ENCODE assay signal across 8 mouse cellular contexts in the genomic region with DNA sequence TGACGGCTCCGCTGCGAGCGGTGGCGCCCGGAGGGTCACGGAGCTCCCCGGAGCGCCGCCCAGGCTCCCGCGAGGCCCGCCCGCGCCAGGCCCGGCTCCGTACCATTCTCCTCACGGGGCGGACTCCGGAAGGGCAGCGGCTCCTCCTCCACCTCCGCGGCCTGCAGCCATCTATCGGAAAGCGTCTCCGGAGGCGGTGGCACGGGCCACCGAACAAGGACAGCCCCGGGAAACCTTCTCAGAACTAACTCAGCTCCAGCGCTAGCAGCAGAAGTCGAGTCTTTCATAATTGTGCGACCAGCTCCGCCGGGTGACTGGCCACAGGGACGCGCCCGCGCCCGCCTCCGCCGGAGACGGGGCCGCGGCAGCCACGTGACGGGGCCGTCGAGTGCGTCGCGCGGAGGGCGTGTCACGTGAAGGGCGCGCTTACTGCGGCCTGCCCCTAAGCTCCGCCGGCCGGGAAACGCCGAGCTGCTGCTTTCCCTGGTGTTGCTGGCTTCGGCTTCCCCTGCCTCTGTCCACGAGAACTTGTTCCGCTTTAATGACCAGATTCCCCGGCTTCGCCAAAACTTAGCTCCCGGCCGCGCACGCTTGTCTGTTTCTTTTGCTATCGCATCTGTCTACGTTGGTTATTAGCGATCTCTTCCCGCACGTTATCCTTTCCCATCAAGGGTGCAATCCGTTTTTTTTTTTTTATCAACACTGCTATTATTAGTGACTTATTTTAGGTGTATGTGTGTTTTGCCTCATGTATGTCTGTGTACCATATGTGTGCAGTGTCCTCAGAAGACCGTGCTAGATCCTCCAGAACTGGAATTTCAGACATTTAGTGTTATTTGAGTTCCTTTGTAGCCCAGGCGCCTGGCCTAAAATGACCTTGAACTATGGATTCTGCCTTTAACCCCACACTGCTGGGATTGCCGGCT. TPM values are rescaled to one million over a fixed set of nuclear protein-coding genes. Genes with fewer than 3 reads are reported as not detected.
DNase-seq lines count a peak whose midpoint lies in the region; ATAC-seq lines count a peak whose summit lies in the region.

A gene (minus strand): TSS at position 360 of the 926 bp plus-strand sequence.

- peak; percentile 95 to 98 for DNase-seq in adrenal gland, adult (ENCODE audit: inconsistent age in 2 of 2, low spot score in 1 of 2)
- peak; percentile 95 for DNase-seq in embryo, embryonic 10.5 days (ENCODE audit: low spot score)
- DNase-seq in gastrocnemius, postnatal 14 days: peak; percentile 94
- peak; percentile 89 to 97 for DNase-seq in left cerebral cortex, postnatal 10 days (ENCODE audit: extremely low spot score in 1 of 2, low spot score in 2 of 2)
- DNase-seq in right cerebral cortex, postnatal 25 days: peak; percentile 96
- peak; percentile 90 to 92 for DNase-seq in urinary bladder, postnatal 4 days (ENCODE audit: low spot score in 2 of 2)

- ATAC-seq in inflammation-experienced regulatory T-cells, adult 6 months: peak; percentile 93
- ATAC-seq in megakaryocyte-erythroid progenitor cell, adult 5-6 weeks (replicated peaks; ENCODE audit: low FRiP score, low TSS enrichment, poor library complexity, severe bottlenecking): peak; percentile 89

- intact Hi-C loops in gastrocnemius, postnatal 14 days (cut with DNase I; ENCODE audit: low total_unique reads): no loop called here
- intact Hi-C loops in left cerebral cortex, postnatal 10 days (cut with DNase I): loop anchor here (2.0 kb wide), 1 partner anchor 57 kb away; a partner anchor contains a TSS

RNA-seq across cellular contexts. Expression of the gene that starts here (rescaled TPM):
- total RNA-seq in gastrocnemius, postnatal 14 days (2021): 10 to 100 TPM; 22.1 to 24.2 TPM
- 10 to 100 TPM; 53.3 to 83.4 (median 56.1) TPM for polyA plus RNA-seq in inflammation-experienced regulatory T-cells, adult 6 months (2017; shearing (Covaris generic))
- total RNA-seq in left cerebral cortex, postnatal 10 days (2021): 10 to 100 TPM; 38.1 to 38.7 TPM
- total RNA-seq in megakaryocyte-erythroid progenitor cell, adult 5-6 weeks (2014; fragmentation: Nextera tagmentation): 72.4 and 74.8 TPM in 2 replicates
- 69.3 and 121 TPM in 2 replicates for total RNA-seq in megakaryocyte-erythroid progenitor cell, adult 5-6 weeks (2017)

Comparison
In these comparisons a context has a peak if more than half of its experiments do, and no peak if none do; other contexts are left out.
1. Peak in every context shown above with its lines: DNase-seq and ATAC-seq.